Mouse (Mus musculus) CH12.LX (cell line): ENCODE results near the gene Dbt. TPM values are rescaled to one million over a fixed set of nuclear protein-coding genes. Genes with fewer than 3 reads are reported as not detected.

Experiments
- DNase-seq: peaks from one replicate; pipeline ENCODE4 v3.0.0-alpha.2; 2013; ENCODE audit errors: extremely low read depth
- H3K27ac ChIP-seq: 2 replicates; pipeline ENCODE4 v1.5.1; 2012; ENCODE audit warnings: low read depth, mild to moderate bottlenecking, control low read depth, moderate library complexity; ENCODE audit not compliant: insufficient read depth
- H3K27me3 ChIP-seq: replicated peaks from 2 replicates; pipeline ENCODE3; 2012; ENCODE audit warnings: inconsistent platforms
- H3K36me3 ChIP-seq, 2 experiments: replicated peaks in 1 of 2; 2 replicates each; pipeline versions ENCODE3 to v1.6.1; 2012; ENCODE audit warnings: inconsistent platforms in 1 of 2, low read length in 1 of 2, mild to moderate bottlenecking in 1 of 2, mixed read lengths in 1 of 2, moderate library complexity in 1 of 2; ENCODE audit not compliant: control insufficient read depth in 1 of 2, insufficient read depth in 1 of 2
- H3K4me1 ChIP-seq, 2 experiments: 2 replicates each; pipeline ENCODE4 v1.6.1; 2012; ENCODE audit warnings: inconsistent platforms in 1 of 2, moderate library complexity in 1 of 2; ENCODE audit not compliant: insufficient read depth in 2 of 2, control insufficient read depth in 1 of 2
- H3K4me2 ChIP-seq: 2 replicates; pipeline ENCODE4 v1.6.1; 2012; ENCODE audit warnings: low read depth, mild to moderate bottlenecking, control low read depth; ENCODE audit not compliant: poor library complexity, insufficient read depth, severe bottlenecking
- H3K4me3 ChIP-seq, 3 experiments: fragments of 150-350 bp in 1 of 3; sonication (generic) in 1 of 3; replicated peaks in 1 of 3; 2 replicates each; pipeline versions ENCODE3 to v1.5.1; 2011 to 2012; ENCODE audit warnings: low read depth in 2 of 3, low read length in 2 of 3, mild to moderate bottlenecking in 2 of 3, moderate library complexity in 2 of 3, control low read depth in 1 of 3, improper control_type of control experiment in 1 of 3, inconsistent platforms in 1 of 3, mixed read lengths in 1 of 3; ENCODE audit not compliant: poor library complexity in 1 of 3
- H3K79me2 ChIP-seq: replicated peaks from 2 replicates; pipeline ENCODE4 v1.6.1; 2012; ENCODE audit warnings: mild to moderate bottlenecking, moderate library complexity; ENCODE audit not compliant: control insufficient read depth, poor library complexity, insufficient read depth, severe bottlenecking; ENCODE audit errors: extremely low read depth
- H3K9ac ChIP-seq: 2 replicates; pipeline ENCODE4 v1.6.1; 2012; ENCODE audit warnings: low read depth, mild to moderate bottlenecking, control low read depth, moderate library complexity; ENCODE audit not compliant: insufficient read depth
- H3K9me3 ChIP-seq: replicated peaks from 2 replicates; pipeline ENCODE3; 2012; ENCODE audit warnings: low read length, inconsistent platforms, mixed read lengths
- CHD1 ChIP-seq: IDR thresholded peaks from 2 replicates; pipeline ENCODE4 v1.6.1; 2012; ENCODE audit warnings: low read depth, low read length, improper control_type of control experiment, inconsistent platforms
- CTCF ChIP-seq, 2 experiments: IDR thresholded peaks in 1 of 2; conservative IDR thresholded peaks in 1 of 2; 2 replicates each; pipeline ENCODE4 v1.5.1; 2011 to 2012; ENCODE audit warnings: low read depth in 2 of 2, low read length in 2 of 2, improper control_type of control experiment in 1 of 2, inconsistent platforms in 1 of 2, mild to moderate bottlenecking in 1 of 2, moderate library complexity in 1 of 2
- E2F4 ChIP-seq: IDR thresholded peaks from 2 replicates; pipeline ENCODE4 v1.6.1; 2011; ENCODE audit warnings: low read depth, low read length, improper control_type of control experiment; ENCODE audit not compliant: insufficient replicate concordance
- GABPA ChIP-seq: IDR thresholded peaks from 2 replicates; pipeline ENCODE4 v1.6.1; 2012; ENCODE audit warnings: low read depth, low read length, improper control_type of control experiment, inconsistent platforms; ENCODE audit not compliant: insufficient replicate concordance
- HCFC1 ChIP-seq: IDR thresholded peaks from 2 replicates; pipeline ENCODE4 v1.6.1; 2012; ENCODE audit warnings: low read depth, mild to moderate bottlenecking, inconsistent platforms, low read length, improper control_type of control experiment
- IRF4 ChIP-seq: IDR thresholded peaks from 2 replicates; pipeline ENCODE4 v1.6.1; 2014; ENCODE audit warnings: low read depth, mild to moderate bottlenecking, inconsistent platforms, low read length, improper control_type of control experiment
- JUN ChIP-seq: IDR thresholded peaks from 2 replicates; pipeline ENCODE4 v1.6.1; 2011; ENCODE audit warnings: low read depth, mild to moderate bottlenecking, low read length, improper control_type of control experiment, moderate library complexity; ENCODE audit not compliant: insufficient read depth
- JUND ChIP-seq: conservative IDR thresholded peaks from 2 replicates; pipeline ENCODE4 v1.6.1; 2011; ENCODE audit warnings: low read depth, low read length, improper control_type of control experiment
- KAT2A ChIP-seq: IDR thresholded peaks from 2 replicates; pipeline ENCODE4 v1.6.1; 2012; ENCODE audit warnings: low read length, improper control_type of control experiment, inconsistent platforms; ENCODE audit not compliant: insufficient replicate concordance
- MAX ChIP-seq: IDR thresholded peaks from 2 replicates; pipeline ENCODE4 v1.6.1; 2011; ENCODE audit warnings: low read length, improper control_type of control experiment
- MAZ ChIP-seq: IDR thresholded peaks from 2 replicates; pipeline ENCODE4 v1.6.1; 2012; ENCODE audit warnings: low read depth, mild to moderate bottlenecking, inconsistent platforms, low read length, improper control_type of control experiment, moderate library complexity
- MEF2A ChIP-seq: IDR thresholded peaks from 2 replicates; pipeline ENCODE4 v1.6.1; 2014; ENCODE audit warnings: low read depth, mild to moderate bottlenecking, inconsistent platforms, low read length, improper control_type of control experiment, borderline replicate concordance
- MXI1 ChIP-seq: IDR thresholded peaks from 2 replicates; pipeline ENCODE4 v1.6.1; 2011; ENCODE audit warnings: mild to moderate bottlenecking, low read depth, low read length, improper control_type of control experiment
- MYC ChIP-seq: IDR thresholded peaks from 2 replicates; pipeline ENCODE4 v1.6.1; 2011; ENCODE audit warnings: low read depth, mild to moderate bottlenecking, improper control_type of control experiment, low read length
- NELFE ChIP-seq: IDR thresholded peaks from 2 replicates; pipeline ENCODE4 v1.6.1; 2011; ENCODE audit warnings: low read depth, low read length, improper control_type of control experiment
- NRF1 ChIP-seq: IDR thresholded peaks from 2 replicates; pipeline ENCODE4 v1.6.1; 2014; ENCODE audit warnings: low read depth, mild to moderate bottlenecking, inconsistent platforms, low read length, improper control_type of control experiment, moderate library complexity
- PAX5 ChIP-seq: IDR thresholded peaks from 2 replicates; pipeline ENCODE4 v1.6.1; 2012; ENCODE audit warnings: low read length, inconsistent platforms, mixed read lengths
- POLR2AphosphoS2 ChIP-seq: IDR thresholded peaks from 2 replicates; pipeline ENCODE4 v1.6.1; 2011; ENCODE audit warnings: low read depth, low read length, improper control_type of control experiment
- RAD21 ChIP-seq: IDR thresholded peaks from 2 replicates; pipeline ENCODE4 v1.6.1; 2011; ENCODE audit warnings: low read depth, mild to moderate bottlenecking, low read length, improper control_type of control experiment, moderate library complexity
- RCOR1 ChIP-seq: conservative IDR thresholded peaks from 2 replicates; pipeline ENCODE4 v1.6.1; 2012; ENCODE audit warnings: low read depth, mild to moderate bottlenecking, inconsistent platforms, low read length, improper control_type of control experiment
- SMC3 ChIP-seq: IDR thresholded peaks from 2 replicates; pipeline ENCODE4 v1.6.1; 2011; ENCODE audit warnings: low read depth, low read length, improper control_type of control experiment
- USF1 ChIP-seq: IDR thresholded peaks from 2 replicates; pipeline ENCODE4 v1.6.1; 2014; ENCODE audit warnings: low read depth, mild to moderate bottlenecking, inconsistent platforms, low read length, improper control_type of control experiment
- ZKSCAN1 ChIP-seq: IDR thresholded peaks from 2 replicates; pipeline ENCODE4 v1.6.1; 2012; ENCODE audit warnings: low read depth, inconsistent platforms, low read length, improper control_type of control experiment, borderline replicate concordance
- ZMIZ1 ChIP-seq: IDR thresholded peaks from 2 replicates; pipeline ENCODE4 v1.6.1; 2012; ENCODE audit warnings: low read depth, mild to moderate bottlenecking, inconsistent platforms, low read length, improper control_type of control experiment
- ZNF384 ChIP-seq: IDR thresholded peaks from 2 replicates; pipeline ENCODE4 v1.6.1; 2012; ENCODE audit warnings: low read depth, low read length, improper control_type of control experiment, inconsistent platforms
- dilution Hi-C: fragments of 300-500 bp; cut with MboI; formaldehyde crosslinking; loops from 2 replicates; pipeline ENCODE4 v1.14.3; 2020; ENCODE audit warnings: low sequenced_read_pairs; ENCODE audit not compliant: extremely low pct_unique_long_range_greater_than_20kb, extremely low pct_ligation_motif_present
- in situ Hi-C: fragments of 300-500 bp; cut with MboI; formaldehyde crosslinking; loops from 3 replicates; pipeline ENCODE4 v1.14.3; 2019; ENCODE audit warnings: low sequenced_read_pairs, low pct_ligation_motif_present, low pct_unique_long_range_greater_than_20kb, mixed read lengths
- polyA plus RNA-seq: library from polyadenylated mRNA; unstranded; fragments of >175 nt; gene quantifications from 2 replicates; pipeline ENCODE4 v1.2.1, GENCODE M21; 2012; ENCODE audit warnings: low read depth; ENCODE audit not compliant: insufficient read length
- total RNA-seq, 2 experiments: library from RNA; depleted of rRNA; stranded (reverse); fragments of 300-350 nt in 1 of 2; fragments of >200 nt in 1 of 2; gene quantifications; 2 replicates each; pipeline ENCODE4 v1.2.3; 2012 to 2014

Dbt gene
- total and polyA plus RNA-seq, 3 experiments = 11.2 to 21.3 (median 20.4) TPM

DNA sequence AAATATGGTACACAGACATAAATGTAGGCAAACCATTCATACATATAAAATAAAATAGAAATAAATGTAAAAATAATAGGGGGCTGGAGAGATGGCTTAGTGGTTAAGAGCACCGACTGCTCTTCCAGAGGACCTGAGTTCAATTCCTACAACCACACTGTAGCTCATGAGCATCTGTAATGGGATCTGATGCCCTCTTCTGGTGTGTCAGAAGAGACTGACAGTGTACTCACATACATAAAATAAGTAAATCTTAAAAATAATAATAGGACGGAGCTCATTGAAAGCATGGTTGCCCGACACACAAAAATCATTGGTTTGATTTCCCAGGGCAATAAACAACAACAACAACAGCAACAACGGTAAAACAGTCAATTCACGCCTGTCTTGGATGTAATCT, 21.9 kb upstream of the Dbt start:
- no peaks in the 10 kb centered on the region for H3K4me1 ChIP-seq
- H3K27me3 ChIP-seq = no peaks in the 10 kb centered on the region
- dilution Hi-C loops (no loop called here), in situ Hi-C loops (no loop called here)
- no peak overlapping the region for H3K27ac ChIP-seq
- no peaks in the 10 kb centered on the region for H3K79me2 ChIP-seq
- H3K9ac ChIP-seq = no peak overlapping the region
- H3K4me2 ChIP-seq = no peak overlapping the region
- no peak for DNase-seq
- no peaks in the 10 kb centered on the region for H3K9me3 ChIP-seq
- TF ChIP-seq JUND (no peak), MAX (no peak), RAD21 (peak; percentile 26), JUN (no peak), MEF2A (no peak), SMC3 (peak; percentile 50), CTCF (conservative IDR thresholded peaks at IDR 0.05 in 1 of 2, IDR thresholded peaks at IDR 0.05 in 1 of 2; ENCODE audit: low read depth in 2 of 2, low read length in 2 of 2) (peak in 1 of 2 experiments; percentile 49; a peak in 2 of 4 replicates)
- peaks cover 55 to 80% of the 10 kb centered on the region in 2 experiments for H3K36me3 ChIP-seq
- H3K4me3 ChIP-seq = no peak overlapping the region

GRCm38 (mm10) chr3:116491923-116492454, 20.9 kb upstream of the Dbt start:
- H3K9me3 ChIP-seq = no peaks in the 10 kb centered on the region
- no peaks in the 10 kb centered on the region for H3K79me2 ChIP-seq
- TF ChIP-seq GABPA (no peak), HCFC1 (no peak), MAZ (no peak), PAX5 (no peak), MYC (no peak), KAT2A (no peak), MEF2A (no peak), NRF1 (no peak), USF1 (no peak), NELFE (no peak), RCOR1 (no peak), POLR2AphosphoS2 (no peak), CHD1 (no peak), ZKSCAN1 (no peak), ZMIZ1 (no peak), MXI1 (no peak), IRF4 (no peak), ZNF384 (no peak), JUND (no peak), E2F4 (no peak)
- no peaks in the 10 kb centered on the region for H3K4me1 ChIP-seq
- H3K27ac ChIP-seq = no peak overlapping the region
- H3K9ac ChIP-seq = no peak overlapping the region
- in situ Hi-C loops (no loop called here), dilution Hi-C loops (no loop called here)
- peaks cover 58 to 90% of the 10 kb centered on the region in 2 experiments for H3K36me3 ChIP-seq
- no peaks in the 10 kb centered on the region for H3K27me3 ChIP-seq
- H3K4me3 ChIP-seq = no peak overlapping the region
- DNase-seq = no peak
- H3K4me2 ChIP-seq = no peak overlapping the region
